Comparison of ENCODE assay signal across 29 mouse cellular contexts in the genomic region with DNA sequence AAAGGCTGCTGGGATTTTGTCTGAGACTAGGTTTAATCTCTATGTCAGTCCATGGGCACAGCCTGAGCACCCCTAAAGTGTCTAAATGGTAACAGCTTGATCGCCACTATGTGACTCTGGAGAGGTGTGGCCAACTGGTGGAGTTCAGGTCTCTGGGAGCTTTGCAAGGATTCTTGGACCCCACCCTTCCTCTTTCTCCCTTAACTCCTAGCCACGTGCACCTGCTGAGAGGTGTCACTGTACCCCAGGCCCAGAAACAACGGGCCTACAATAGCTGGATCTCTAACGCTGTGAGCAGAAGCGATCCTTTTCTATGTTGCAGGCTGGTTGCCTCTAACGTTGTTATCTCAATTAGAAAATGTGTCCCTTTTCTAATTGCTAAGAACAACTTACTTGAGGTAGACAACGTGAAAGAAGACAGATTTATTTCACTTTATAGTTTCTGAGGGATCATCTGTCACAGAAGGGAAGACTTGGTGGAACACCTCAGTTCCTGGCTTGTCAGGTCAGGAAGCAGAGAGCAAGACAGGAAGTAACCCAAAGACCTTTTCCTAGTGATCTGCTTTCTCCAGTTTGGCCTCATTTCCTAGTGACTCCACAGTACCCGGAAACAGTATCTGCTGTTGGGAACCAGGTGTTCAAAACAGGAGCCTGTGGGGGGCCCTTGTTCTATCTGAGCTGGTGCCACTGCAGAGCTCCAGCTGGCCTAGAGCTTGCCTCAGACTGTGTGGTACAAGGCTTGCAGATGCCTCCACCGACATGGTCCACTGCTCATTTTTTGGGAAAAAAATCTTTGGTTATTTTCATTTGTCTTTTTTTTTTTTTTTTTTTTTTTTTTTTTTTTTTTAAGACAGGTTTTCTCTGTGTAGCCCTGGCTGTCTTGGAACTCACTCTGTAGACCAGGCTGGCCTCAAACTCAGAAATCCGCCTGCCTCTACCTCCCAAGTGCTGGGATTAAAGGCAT. TPM values are rescaled to one million over a fixed set of nuclear protein-coding genes. Genes with fewer than 3 reads are reported as not detected.
DNase-seq lines count a peak whose midpoint lies in the region; ATAC-seq and TF ChIP-seq lines count a peak whose summit lies in the region.
"Had no signal": no experiment of that assay in that cellular context is flagged by ENCODE, and none has a peak within 500 bp of the region (broad histone marks: within the 10 kb centered on the region; RNA-seq: fewer than 3 reads in every experiment).

No protein-coding gene starts in this region.

- H3K79me2 ChIP-seq in heart, adult 2 months (replicated peaks; ENCODE audit: control insufficient read depth, insufficient read depth, low read length), result no peaks in the 10 kb centered on the region

- H3K4me3 ChIP-seq in heart, adult 2 months, result no peak overlapping the region
- H3K4me3 ChIP-seq in lung, embryonic 14.5 days (ENCODE audit: low read depth, low read length), result no peak overlapping the region
- H3K4me3 ChIP-seq in ES-E14 (ENCODE audit: insufficient read depth in 1 of 2, low read depth in 1 of 2, low read length in 2 of 2, poor library complexity in 1 of 2, severe bottlenecking in 1 of 2), result no peak overlapping the region
- H3K4me3 ChIP-seq: embryonic facial prominence, embryonic 12.5 days; forebrain, embryonic 15.5 days; hindbrain, embryonic 12.5 days; intestine, embryonic 15.5 days; lung, embryonic 15.5 days; midbrain, embryonic 12.5 days; myocyte; neural tube, embryonic 12.5 days had no signal

- H3K36me3 ChIP-seq in heart, adult 2 months (ENCODE audit: control insufficient read depth, insufficient read depth, low read length), result no peaks in the 10 kb centered on the region
- no peaks in the 10 kb centered on the region for H3K36me3 ChIP-seq in lung, embryonic 14.5 days (ENCODE audit: insufficient read depth)
- no peaks in the 10 kb centered on the region for H3K36me3 ChIP-seq in ES-E14 (ENCODE audit: control insufficient read depth, insufficient read depth, low read length, poor library complexity, severe bottlenecking)
- H3K36me3 ChIP-seq: embryonic facial prominence, embryonic 12.5 days; forebrain, embryonic 15.5 days; hindbrain, embryonic 12.5 days; intestine, embryonic 15.5 days; lung, embryonic 15.5 days; midbrain, embryonic 12.5 days; neural tube, embryonic 12.5 days had no signal

- intact Hi-C loops in heart, adult 2 months (cut with DNase I), result no loop called here

- in situ Hi-C loops in ES-E14 (cut with MboI; ENCODE audit: low sequenced_read_pairs in 2 of 2, unreplicated experiment in 2 of 2), result no loop called here

- no peak overlapping the region for H3K4me2 ChIP-seq in lung, embryonic 14.5 days
- H3K4me2 ChIP-seq: embryonic facial prominence, embryonic 12.5 days; forebrain, embryonic 15.5 days; hindbrain, embryonic 12.5 days; intestine, embryonic 15.5 days; lung, embryonic 15.5 days; midbrain, embryonic 12.5 days; neural tube, embryonic 12.5 days had no signal

- no peak for TF ChIP-seq CTCF in heart, adult 2 months (IDR thresholded peaks at IDR 0.05)
- TF ChIP-seq CTCF in lung, embryonic 14.5 days (IDR thresholded peaks at IDR 0.05; ENCODE audit: low read depth), result no peak

- TF ChIP-seq EP300 in heart, adult 2 months (IDR thresholded peaks at IDR 0.05; ENCODE audit: insufficient read depth, low read depth, low read length), result no peak

- peaks cover 13% of the 10 kb centered on the region for H3K4me1 ChIP-seq in heart, adult 2 months (ENCODE audit: control insufficient read depth, insufficient read depth, low read length)
- no peaks in the 10 kb centered on the region for H3K4me1 ChIP-seq in lung, embryonic 14.5 days (ENCODE audit: insufficient read depth)
- H3K4me1 ChIP-seq in ES-E14 (ENCODE audit: control insufficient read depth in 2 of 2, insufficient read depth in 2 of 2, low read length in 2 of 2, poor library complexity in 1 of 2), result peaks cover 15 to 30% of the 10 kb centered on the region in 2 experiments
- H3K4me1 ChIP-seq: embryonic facial prominence, embryonic 12.5 days; forebrain, embryonic 15.5 days; hindbrain, embryonic 12.5 days; intestine, embryonic 15.5 days; midbrain, embryonic 12.5 days; neural tube, embryonic 12.5 days had no signal

- no peak for TF ChIP-seq POLR2A in heart, adult 2 months (IDR thresholded peaks at IDR 0.05; ENCODE audit: insufficient read depth, low read depth, low read length)

- H3K27ac ChIP-seq in heart, adult 2 months, result no peak overlapping the region; the same call in 1 of the 2 replicates
- H3K27ac ChIP-seq in lung, embryonic 14.5 days (ENCODE audit: low read depth), result no peak overlapping the region
- no peak overlapping the region for H3K27ac ChIP-seq in ES-E14 (ENCODE audit: insufficient read depth, low read depth, low read length, poor library complexity, severe bottlenecking)
- H3K27ac ChIP-seq: embryonic facial prominence, embryonic 12.5 days; forebrain, embryonic 15.5 days; hindbrain, embryonic 12.5 days; hindbrain, postnatal 0 days; intestine, embryonic 15.5 days; liver, embryonic 14.5 days; lung, embryonic 15.5 days; midbrain, embryonic 12.5 days; neural tube, embryonic 12.5 days had no signal

- no peaks in the 10 kb centered on the region for H3K27me3 ChIP-seq in heart, adult 2 months (ENCODE audit: control insufficient read depth, insufficient read depth, low read length)
- no peaks in the 10 kb centered on the region for H3K27me3 ChIP-seq in lung, embryonic 14.5 days (ENCODE audit: insufficient read depth, low read length)
- H3K27me3 ChIP-seq: embryonic facial prominence, embryonic 12.5 days; forebrain, embryonic 15.5 days; hindbrain, embryonic 12.5 days; intestine, embryonic 15.5 days; lung, embryonic 15.5 days; midbrain, embryonic 12.5 days had no signal

- WGBS in heart, adult 2 months, result 70% methylated on average over 10 of the region's 10 CpGs
- WGBS in lung, embryonic 14.5 days, result 66% methylated on average over 10 of the region's 10 CpGs

- DNase-seq in heart, adult 11 months, result peak; percentile 89
- DNase-seq in heart, adult 2 months, result no peak
- peak; percentile 13 for DNase-seq in lung, embryonic 14.5 days
- DNase-seq in lung, adult 18-20 months, result no peak
- no peak for DNase-seq in ES-E14 (ENCODE audit: low read depth, low spot score)
- peak; percentile 3 to 28 for DNase-seq in thymus, postnatal 36 days
- no peak for DNase-seq in urinary bladder, postnatal 25 days (ENCODE audit: low spot score)
- DNase-seq in urinary bladder, adult 18-20 months (ENCODE audit: low spot score in 2 of 2), result no peak
- DNase-seq: adrenal gland, postnatal 10 days; cerebellum, adult 11 months; cerebellum, adult 9-10 months; embryo, embryonic 11 days; heart, postnatal 36 days; kidney, adult 9 months; kidney, postnatal 4 days; liver; right cerebral cortex, adult 18-20 months; spleen, adult 18-20 months had no signal

- ATAC-seq in lung, embryonic 14.5 days (ENCODE audit: insufficient read depth), result no peak
- ATAC-seq: forebrain, embryonic 15.5 days; hindbrain, postnatal 0 days; intestine, embryonic 15.5 days had no signal

- H3K9me3 ChIP-seq in lung, embryonic 14.5 days (ENCODE audit: low read depth, low read length), result no peaks in the 10 kb centered on the region
- H3K9me3 ChIP-seq in ES-E14 (ENCODE audit: control insufficient read depth, insufficient read depth, low read depth, low read length), result no peaks in the 10 kb centered on the region
- H3K9me3 ChIP-seq: embryonic facial prominence, embryonic 12.5 days; forebrain, embryonic 15.5 days; hindbrain, embryonic 12.5 days; intestine, embryonic 15.5 days; lung, embryonic 15.5 days; midbrain, embryonic 12.5 days; neural tube, embryonic 12.5 days had no signal

- H3K9ac ChIP-seq in heart, adult 2 months (ENCODE audit: low read depth, low read length), result no peak overlapping the region
- H3K9ac ChIP-seq in lung, embryonic 14.5 days, result no peak overlapping the region
- no peak overlapping the region for H3K9ac ChIP-seq in ES-E14 (ENCODE audit: insufficient read depth, low read depth, low read length, poor library complexity, severe bottlenecking)
- H3K9ac ChIP-seq: embryonic facial prominence, embryonic 12.5 days; forebrain, embryonic 15.5 days; hindbrain, embryonic 12.5 days; intestine, embryonic 15.5 days; liver, embryonic 14.5 days; lung, embryonic 15.5 days; midbrain, embryonic 12.5 days; neural tube, embryonic 12.5 days had no signal

TF ChIP-seq in ES-E14, 5 proteins besides CTCF, POLR2A, EP300 and RAD21:
- TF ChIP-seq CHD2 (IDR thresholded peaks at IDR 0.05; ENCODE audit: low read depth, low read length), result no peak
- peak; percentile 84 for TF ChIP-seq ZNF384 (IDR thresholded peaks at IDR 0.05; ENCODE audit: low read depth, low read length)

RNA-seq across cellular contexts. Expression of a gene that starts 48.8 kb away (rescaled TPM):
- total RNA-seq in heart, adult 2 months (2021), result 10 to 100 TPM; 14.7 to 19.5 TPM
- polyA plus RNA-seq in heart, adult 2 months (2012; rRNA removed), result 27.6 and 38.3 TPM in 2 replicates
- 94.1 and 105 TPM in 2 replicates for polyA plus RNA-seq in lung, embryonic 14.5 days (2014; fragmentation: Nextera tagmentation; extraction: Ambion mirVana)
- 2.5 and 9.1 TPM in 2 replicates for total RNA-seq in ES-E14 (2012; rRNA removed)
- total RNA-seq: megakaryocyte progenitor cell, adult 5-6 weeks had no signal

Comparison
In these comparisons a context has a peak if more than half of its experiments do, and no peak if none do; other contexts are left out.
1. DNase-seq: peak in heart, adult 11 months (single experiment), lung, embryonic 14.5 days (single experiment) and thymus, postnatal 36 days (2 of 2); none in heart, adult 2 months (0 of 2), lung, adult 18-20 months (0 of 2), ES-E14 (single experiment), urinary bladder, postnatal 25 days (single experiment) and urinary bladder, adult 18-20 months (0 of 2).